Mouse (Mus musculus): Measurements from ENCODE around the gene Sat2. TPM values are rescaled to one million over a fixed set of nuclear protein-coding genes. Genes with fewer than 3 reads are reported as not detected.

The Sat2 gene
- polyA plus RNA-seq, 1 experiment, result not detected

DNA sequence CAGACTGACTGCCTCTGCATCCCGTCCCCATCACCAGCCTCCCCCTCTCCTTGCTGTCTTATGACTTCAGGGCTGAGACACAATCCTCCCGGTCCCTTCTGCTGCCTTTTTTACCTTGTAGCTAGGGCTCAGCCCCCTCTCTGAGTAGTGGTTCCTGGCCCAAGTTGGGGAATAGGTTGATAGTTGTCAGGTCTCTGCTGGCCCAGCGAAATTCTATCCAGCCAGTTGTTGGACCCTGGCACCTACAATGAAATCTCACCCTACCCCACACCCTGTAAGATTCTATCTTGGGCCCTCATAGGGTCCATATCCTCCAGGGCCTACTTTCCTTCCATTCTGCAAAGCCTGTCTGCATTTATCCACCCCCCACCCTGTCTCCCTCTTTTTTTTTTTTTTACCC, 30.4 kb upstream of the Sat2 start:
- TF ChIP-seq GATA1 (IDR thresholded peaks at IDR 0.05; ENCODE audit: low read length), result no peak

DNA sequence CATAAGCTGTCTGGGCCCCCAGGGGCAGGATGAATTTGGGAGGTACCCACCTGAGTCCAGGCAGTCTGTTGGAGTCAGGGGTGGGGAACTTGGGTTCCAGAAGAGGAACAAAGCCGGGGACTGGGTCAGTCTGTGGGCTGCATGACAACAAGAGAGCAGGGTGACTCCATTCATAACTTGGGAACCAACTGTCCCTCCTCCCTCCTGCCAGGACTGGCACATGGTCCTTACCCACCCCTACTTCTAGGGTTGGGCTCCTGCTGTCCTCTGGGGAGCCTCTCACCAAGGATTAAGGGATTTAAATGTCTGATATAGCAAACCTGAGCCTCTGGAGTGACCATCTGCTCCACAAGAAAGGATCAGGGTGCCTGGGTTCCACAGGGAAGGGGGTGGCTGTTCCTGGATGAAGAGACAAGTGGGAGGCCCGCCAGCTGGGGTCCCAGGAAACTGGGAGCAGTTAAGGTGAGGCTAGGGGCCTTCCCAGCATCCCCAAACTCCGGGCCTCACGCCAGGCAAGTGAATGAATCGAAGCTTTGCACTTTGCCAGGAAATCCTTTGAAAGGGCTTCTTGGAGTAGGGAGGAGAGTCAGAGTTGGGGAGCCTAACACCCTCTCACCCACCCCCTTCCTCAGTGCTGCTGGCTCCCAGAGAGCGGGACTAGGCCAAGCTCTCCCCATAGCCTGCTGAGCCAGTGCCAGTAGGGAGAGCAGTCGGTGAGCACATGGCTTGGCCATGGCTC, 29.8 kb upstream of the Sat2 start:
- no peak for TF ChIP-seq GATA1 (IDR thresholded peaks at IDR 0.05; ENCODE audit: low read length)

DNA sequence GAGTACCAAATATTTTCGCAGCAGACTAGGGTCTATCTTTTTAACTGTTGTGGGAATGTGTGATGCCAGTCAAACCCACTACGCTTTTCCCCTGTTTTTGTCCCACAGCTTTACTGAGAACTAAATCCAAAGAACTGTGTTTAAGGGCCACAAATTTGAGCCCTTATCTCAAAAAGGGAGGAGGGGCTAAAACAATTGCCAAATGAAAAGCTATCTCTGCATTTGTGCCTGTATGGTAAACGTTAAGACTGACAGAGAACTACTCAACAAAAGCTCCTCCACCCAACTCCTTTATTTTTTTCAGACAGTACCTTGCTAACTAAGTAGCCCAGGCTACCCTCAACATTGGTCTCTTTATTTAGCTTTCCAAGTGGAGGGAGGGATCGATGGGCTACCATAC, 29.0 kb upstream of the Sat2 start:
- TF ChIP-seq GATA1 (IDR thresholded peaks at IDR 0.05; ENCODE audit: low read length), result no peak

DNA sequence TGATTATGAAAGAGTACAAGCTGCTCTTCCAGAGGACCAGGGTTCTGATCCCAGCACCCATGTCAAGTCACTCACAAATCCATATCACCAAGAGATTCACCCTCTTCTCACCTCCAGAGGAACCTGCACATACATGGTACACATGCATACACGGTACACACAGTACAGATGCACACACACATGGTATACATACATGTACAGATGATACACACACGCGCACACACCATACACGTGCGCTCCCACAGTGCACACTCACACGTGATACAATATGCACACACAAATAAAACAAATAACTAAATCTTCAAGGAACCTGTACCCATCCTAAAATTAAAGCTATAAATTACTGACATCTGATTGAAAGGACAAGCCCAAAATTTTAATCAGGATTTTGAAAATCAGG, 27.0 kb upstream of the Sat2 start:
- TF ChIP-seq GATA1 (IDR thresholded peaks at IDR 0.05; ENCODE audit: low read length), result no peak

DNA sequence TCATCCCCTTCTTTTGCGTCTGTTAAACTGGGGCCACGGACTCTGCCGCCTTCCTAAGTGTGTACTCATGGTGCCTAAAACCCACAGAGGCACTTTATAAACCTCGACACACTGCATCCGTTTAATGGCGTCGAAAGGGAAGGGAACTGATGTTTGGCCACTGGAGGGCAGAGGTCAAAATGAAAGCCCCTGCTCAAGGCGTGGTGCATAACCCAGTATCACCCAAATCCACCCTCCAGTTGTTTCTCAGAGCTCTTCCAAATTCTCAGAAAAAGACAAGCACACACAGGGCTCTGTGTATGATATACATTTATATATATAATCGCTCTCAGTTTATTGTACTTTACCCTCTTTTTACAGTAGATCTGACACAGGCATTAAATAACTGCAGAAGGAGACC, 22.4 kb upstream of the Sat2 start:
- no peak for TF ChIP-seq GATA1 (IDR thresholded peaks at IDR 0.05; ENCODE audit: low read length)

DNA sequence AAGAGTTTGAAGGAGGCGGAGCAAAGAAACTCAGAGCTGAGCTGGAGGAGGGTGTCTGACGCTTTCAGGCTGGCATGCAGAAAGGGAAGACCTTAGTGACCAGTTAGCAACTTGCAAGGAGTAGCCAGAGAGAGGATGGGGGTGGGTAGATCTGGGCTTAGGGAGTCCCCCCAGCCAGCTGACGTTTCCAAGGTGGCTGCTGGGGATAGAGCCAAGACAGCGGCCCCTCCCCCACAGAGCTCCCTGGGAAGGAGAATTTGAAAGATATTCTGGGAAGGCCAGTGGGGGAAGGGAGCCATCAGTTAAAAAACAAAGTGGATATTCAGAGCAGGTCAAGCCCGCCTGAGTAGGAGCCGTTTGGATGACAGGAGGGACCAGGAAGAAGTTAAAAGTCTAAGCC, 21.7 kb upstream of the Sat2 start:
- TF ChIP-seq GATA1 (IDR thresholded peaks at IDR 0.05; ENCODE audit: low read length), result no peak

DNA sequence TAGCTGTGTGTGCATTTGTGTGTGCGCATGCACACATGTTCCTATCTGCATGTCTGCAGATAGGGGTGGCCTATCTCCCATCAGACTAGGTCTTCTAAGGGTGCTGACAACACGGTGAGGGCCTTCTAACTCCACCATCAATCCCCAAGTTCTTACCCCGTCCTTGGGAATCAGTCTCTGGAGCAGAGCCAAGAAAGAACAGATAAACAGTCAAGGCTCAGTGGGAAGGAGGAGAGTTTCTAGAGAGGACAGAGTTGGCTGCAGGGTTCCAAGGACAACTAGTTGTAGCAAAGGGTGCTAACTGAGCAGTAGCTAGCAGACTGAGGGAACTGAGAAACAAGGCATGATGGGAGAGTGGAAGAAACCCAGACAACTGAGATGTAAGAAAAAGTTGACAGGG, 20.1 kb upstream of the Sat2 start:
- no peak for TF ChIP-seq GATA1 (IDR thresholded peaks at IDR 0.05; ENCODE audit: low read length)

DNA sequence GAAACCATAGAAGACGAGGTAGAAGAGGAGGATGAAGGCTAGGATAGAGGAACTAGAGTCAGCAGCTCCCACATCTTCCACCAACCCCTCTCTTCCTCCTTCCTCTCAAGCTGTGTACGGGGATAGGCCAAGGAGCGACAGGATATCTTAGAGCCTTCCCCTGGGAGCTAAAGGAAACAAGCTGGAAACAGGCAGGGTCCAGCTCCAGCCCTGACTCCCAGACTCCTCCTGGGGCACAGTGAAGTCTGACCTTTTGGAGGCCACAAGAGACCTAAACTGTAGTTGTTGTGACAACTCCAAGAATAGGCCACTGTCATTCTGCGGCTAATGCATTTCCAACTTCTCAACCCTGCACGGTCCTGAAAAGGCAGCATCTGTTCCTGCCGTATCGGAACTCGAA, 18.3 kb upstream of the Sat2 start:
- no peak for TF ChIP-seq GATA1 (IDR thresholded peaks at IDR 0.05; ENCODE audit: low read length)

DNA sequence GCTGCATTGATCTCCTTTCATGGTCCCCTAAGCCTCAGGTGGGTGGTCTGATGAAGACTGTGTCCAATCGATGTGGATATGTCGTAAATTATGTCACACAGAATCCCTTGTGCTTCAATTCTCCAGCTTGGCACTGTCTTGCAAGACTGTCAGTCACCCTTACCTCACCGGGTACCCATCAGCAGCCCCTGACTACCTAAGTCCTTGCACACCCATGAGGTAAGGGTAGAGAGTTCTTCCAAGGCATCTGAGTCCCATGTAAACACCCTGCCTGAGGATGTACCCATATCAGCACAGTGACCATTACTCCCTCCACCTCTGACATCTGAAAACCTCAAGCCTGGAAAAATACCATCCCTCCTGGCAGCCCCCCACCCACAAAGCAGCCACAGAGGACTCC, 17.5 kb upstream of the Sat2 start:
- TF ChIP-seq GATA1 (IDR thresholded peaks at IDR 0.05; ENCODE audit: low read length), result no peak

DNA sequence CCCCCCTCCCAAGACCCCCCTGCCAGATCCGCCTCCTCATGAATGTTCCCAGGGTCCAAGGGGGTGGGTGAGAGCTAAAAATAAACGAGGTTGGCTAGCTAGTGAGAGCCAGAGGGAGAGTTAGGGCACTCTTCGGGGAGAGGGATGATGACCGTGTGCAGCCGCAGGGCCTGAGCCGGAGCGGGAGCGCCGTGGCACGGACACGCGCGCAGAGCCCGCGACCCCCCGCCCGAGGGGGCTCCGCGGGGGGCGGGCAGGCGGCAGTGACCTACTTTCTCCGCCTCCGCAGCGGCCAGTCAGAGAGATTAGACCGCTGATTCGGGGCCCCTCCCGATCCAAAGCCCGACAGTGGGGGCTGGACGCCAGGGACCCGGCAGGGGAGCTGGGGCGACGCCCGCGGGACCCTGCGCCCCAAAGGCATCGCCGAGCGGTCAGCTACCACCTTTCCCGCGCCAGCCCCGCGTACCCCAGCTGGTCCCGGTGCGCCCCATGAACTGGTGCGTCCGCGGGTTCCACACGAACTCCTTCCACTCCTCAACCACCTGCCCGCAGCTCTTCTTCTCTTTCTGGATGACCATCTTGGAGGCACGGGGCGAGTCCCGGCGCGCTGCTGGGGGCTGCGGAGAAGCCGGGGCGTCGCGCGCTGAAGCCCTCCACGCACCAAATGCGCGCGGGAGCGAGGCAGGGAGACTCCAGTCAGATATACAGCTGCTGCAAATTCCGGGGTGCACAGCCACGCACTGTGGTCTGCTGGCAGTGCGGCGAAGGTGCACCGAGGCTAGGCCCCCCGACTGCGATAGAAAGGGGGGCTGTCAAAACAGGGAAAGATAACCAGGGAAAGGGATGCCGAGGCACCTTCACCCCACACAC, 16.8 kb upstream of the Sat2 start:
- no peak for TF ChIP-seq GATA1 (IDR thresholded peaks at IDR 0.05; ENCODE audit: low read length)

DNA sequence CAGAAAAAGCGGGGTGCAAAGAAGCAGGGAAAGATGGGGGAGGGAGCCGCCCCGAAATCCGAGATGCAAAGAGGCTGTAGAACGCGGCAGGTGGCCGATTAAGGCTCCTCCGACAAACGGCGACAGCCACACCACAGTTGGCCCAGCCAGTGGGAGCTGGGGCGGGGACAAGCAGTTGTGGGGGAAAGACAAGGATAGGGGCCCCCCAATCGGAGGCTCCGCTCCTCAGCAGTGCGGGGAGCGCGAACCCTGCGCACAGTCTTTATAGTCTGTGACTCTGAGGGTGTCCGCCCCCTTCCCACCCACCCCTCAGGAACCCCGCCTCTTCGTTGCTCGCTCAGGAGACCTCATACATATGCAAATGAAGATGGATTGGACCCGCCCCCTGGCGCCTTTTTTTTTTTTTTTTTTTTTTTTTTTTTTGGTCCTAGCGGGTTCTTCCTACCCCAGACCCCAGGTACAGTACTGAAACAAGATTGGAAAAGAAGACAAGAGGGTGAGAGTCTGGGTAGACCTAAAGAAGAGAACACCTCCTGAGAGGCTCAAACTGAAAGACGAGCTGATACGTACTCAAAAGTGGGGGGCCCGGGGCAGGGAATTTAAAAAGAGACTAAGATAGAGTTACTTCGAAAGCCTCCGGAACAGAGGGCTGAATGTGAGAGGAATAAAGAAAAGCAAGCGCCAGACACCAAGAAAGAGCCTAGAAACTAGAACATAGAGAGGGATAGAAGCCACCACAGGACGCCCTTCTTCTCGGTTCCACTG, 15.9 kb upstream of the Sat2 start, which contains the start of gene Atp1b2:
Atp1b2 (minus strand) TSS at position 217 of the 765 bp plus-strand sequence.
- TF ChIP-seq GATA1 (IDR thresholded peaks at IDR 0.05; ENCODE audit: low read length), result no peak

DNA sequence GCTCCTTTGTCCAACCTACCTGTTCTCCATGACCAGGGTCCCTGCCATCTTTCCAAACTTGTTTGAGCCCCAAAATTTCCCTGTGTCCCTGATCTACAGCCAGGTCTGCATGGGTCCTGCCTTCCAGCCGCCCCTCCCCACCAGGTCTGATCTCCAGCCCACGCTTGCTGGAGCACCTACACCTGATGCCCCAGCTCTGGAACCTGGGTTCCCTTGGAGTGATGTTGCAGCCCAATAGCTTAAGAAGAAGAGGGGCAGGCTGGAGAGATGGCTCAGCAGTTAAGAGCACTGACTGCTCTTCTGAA, 15.4 kb upstream of the Sat2 start:
- TF ChIP-seq GATA1 (IDR thresholded peaks at IDR 0.05; ENCODE audit: low read length), result no peak

DNA sequence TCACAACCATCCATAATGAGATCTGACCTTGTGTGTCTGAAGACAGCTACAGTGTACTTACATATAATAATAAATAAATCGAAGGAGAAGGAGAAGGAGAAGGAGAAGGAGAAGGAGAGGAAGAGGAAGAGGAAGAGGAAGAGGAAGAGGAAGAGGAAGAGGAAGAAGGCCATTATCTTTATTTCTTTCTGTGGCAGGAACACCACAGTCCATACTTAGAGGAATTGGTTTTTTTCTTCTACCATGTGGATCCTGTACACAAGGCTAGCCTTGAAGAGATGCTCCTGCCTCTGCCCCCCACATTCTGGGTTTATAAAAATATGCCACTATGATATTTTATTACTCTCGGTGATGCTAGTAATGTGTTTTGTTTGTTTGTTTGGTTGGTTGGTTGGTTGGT, 15.0 kb upstream of the Sat2 start:
- TF ChIP-seq GATA1 (IDR thresholded peaks at IDR 0.05; ENCODE audit: low read length), result no peak

DNA sequence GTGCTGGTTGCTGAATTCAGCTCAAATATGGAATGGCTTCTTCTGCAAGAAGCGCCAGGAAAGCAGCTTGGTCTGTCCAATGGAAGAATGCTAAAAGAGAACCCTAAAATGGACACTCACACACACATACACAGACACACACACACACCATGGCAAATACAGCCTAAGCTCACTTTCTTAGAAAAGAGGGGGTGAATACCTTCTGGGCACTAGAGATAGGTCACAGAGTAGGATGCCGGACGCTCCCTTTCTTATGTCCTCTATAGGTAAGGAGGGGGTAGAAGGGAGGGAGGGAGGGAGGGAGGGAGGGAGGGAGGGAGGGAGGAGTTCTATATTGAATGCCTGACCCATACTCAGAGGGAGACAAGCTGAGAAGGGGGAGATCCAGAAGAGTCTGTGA, 13.3 kb upstream of the Sat2 start:
- no peak for TF ChIP-seq GATA1 (IDR thresholded peaks at IDR 0.05; ENCODE audit: low read length)

DNA sequence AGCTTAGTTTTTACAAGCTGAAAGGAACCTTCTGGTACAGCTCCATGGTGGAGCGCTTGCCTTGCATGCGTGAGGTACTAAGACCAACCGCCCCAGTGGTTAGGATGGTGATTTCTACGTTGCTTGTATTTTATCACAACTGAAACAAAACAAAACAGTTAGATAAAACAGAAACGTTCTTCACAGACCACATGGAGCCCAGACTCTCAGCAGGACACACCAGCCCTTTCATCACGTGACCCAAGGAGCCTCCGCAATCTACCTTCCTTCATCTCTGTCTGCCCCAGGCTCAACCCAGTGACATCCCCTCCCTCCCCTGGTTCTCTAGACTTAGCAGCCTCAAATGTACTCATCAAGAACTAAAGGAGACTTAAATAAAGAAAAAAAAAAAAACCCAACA, 12.4 kb upstream of the Sat2 start:
- peak; percentile 21 for TF ChIP-seq GATA1 (IDR thresholded peaks at IDR 0.05; ENCODE audit: low read length)

DNA sequence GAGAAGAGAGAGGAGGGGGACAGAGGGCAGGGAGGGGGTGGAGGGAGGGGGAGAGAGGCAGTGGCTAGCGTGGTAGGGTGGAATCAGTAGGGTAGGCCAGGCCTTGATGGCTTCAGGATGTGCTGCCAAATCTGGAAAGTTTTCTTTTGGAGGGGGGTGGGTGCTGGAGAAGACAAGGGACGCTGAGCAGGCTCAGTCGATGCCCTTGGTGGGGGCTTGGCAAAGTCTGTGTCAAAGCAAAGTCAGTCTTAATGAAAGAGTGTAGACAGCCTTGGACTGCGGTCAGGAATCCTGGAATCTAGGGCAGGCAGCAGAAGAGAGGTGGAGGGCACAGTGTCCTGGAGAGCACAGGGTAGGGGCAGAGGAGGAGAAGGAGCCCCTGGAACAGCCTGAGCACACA, 10.9 kb upstream of the Sat2 start:
- no peak for TF ChIP-seq GATA1 (IDR thresholded peaks at IDR 0.05; ENCODE audit: low read length)
